Mouse (Mus musculus) forebrain, embryonic 11.5 days (tissue): ENCODE data around the gene Ccl26. TPM values are rescaled to one million over a fixed set of nuclear protein-coding genes. Genes with fewer than 3 reads are reported as not detected.
A peak's percentile ranks its signal among the peaks of the same experiment; 100 is the strongest.

Experiments used
- ATAC-seq: fragments of 200-750 bp; cut with Nextera tagmentation; replicated peaks from 2 replicates; pipeline ENCODE4 v1.8.0; 2017; ENCODE audit warnings: moderate TSS enrichment; ENCODE audit not compliant: low FRiP score
- DNase-seq: peaks from one replicate; pipeline ENCODE4 v3.0.0-alpha.2; 2017; ENCODE audit warnings: low spot score
- H3K27ac ChIP-seq: fragments of 300-500 bp; sonication (generic); 2 replicates; pipeline ENCODE4 v1.5.1; 2014; ENCODE audit warnings: low read depth, low read length
- H3K27me3 ChIP-seq: fragments of 300-500 bp; sonication (generic); 2 replicates; pipeline ENCODE4 v1.6.1; 2014; ENCODE audit warnings: mild to moderate bottlenecking, low read length, mixed read lengths; ENCODE audit not compliant: control insufficient read depth, insufficient read depth
- H3K36me3 ChIP-seq: fragments of 300-500 bp; sonication (generic); 2 replicates; pipeline ENCODE4 v1.6.1; 2014; ENCODE audit warnings: mild to moderate bottlenecking, low read length, moderate library complexity, mixed read lengths; ENCODE audit not compliant: control insufficient read depth, insufficient read depth
- H3K4me1 ChIP-seq: fragments of 300-500 bp; sonication (generic); replicated peaks from 2 replicates; pipeline ENCODE4 v1.6.1; 2014; ENCODE audit warnings: low read length, mixed read lengths; ENCODE audit not compliant: control insufficient read depth, insufficient read depth
- H3K4me2 ChIP-seq: fragments of 300-500 bp; sonication (generic); 2 replicates; pipeline ENCODE4 v1.6.1; 2014; ENCODE audit warnings: low read depth, mild to moderate bottlenecking, low read length, moderate library complexity, mixed read lengths; ENCODE audit not compliant: severe bottlenecking
- H3K4me3 ChIP-seq: fragments of 300-500 bp; sonication (generic); 2 replicates; pipeline ENCODE4 v1.5.1; 2014; ENCODE audit warnings: low read depth, low read length
- H3K9ac ChIP-seq: fragments of 300-500 bp; sonication (generic); 2 replicates; pipeline ENCODE4 v1.6.1; 2014; ENCODE audit warnings: low read length
- H3K9me3 ChIP-seq: fragments of 300-500 bp; sonication (generic); 2 replicates; pipeline ENCODE4 v1.6.1; 2016; ENCODE audit warnings: low read length, mixed read lengths; ENCODE audit not compliant: control insufficient read depth
- WGBS: fragments of 180-500 bp; shearing (Covaris S2); extraction: QIAGEN DNeasy Blood & Tissue Kit; methylation state at CpG from one replicate; pipeline ENCODE4 v1.1.7; 2014; 5-methylcytosine and 5-hydroxymethylcytosine counted together
- polyA plus RNA-seq: library from polyadenylated mRNA; unstranded; fragments of >200 nt; fragmentation: Nextera tagmentation; extraction: Ambion mirVana; gene quantifications from 2 replicates; pipeline ENCODE4 v1.2.1, GENCODE M21; 2014

The Ccl26 gene
- polyA plus RNA-seq, 1 experiment from 2014 or later, result not detected

- H3K4me3 ChIP-seq, result no peak overlapping the region
- H3K27me3 ChIP-seq, result no peaks in the 10 kb centered on the region
- no peak overlapping the region for H3K27ac ChIP-seq
- ATAC-seq, result no peak
- no peaks in the 10 kb centered on the region for H3K36me3 ChIP-seq
- no peaks in the 10 kb centered on the region for H3K9me3 ChIP-seq
- DNase-seq, result no peak
- no peaks in the 10 kb centered on the region for H3K4me1 ChIP-seq
- WGBS, result 23% methylated on average over 3 of the region's 3 CpGs
- H3K4me2 ChIP-seq, result no peak overlapping the region
- H3K9ac ChIP-seq, result no peak overlapping the region
These were observed 12.5 kb downstream of the Ccl26 start for GRCm38 (mm10) chr5:135550910-135551309.

GRCm38 (mm10) chr5:135547990-135548389 lies 15.4 kb downstream of the Ccl26 start:
- Histone ChIP-seq H3K4me2 (no peak overlapping the region), H3K36me3 (no peaks in the 10 kb centered on the region), H3K4me3 (no peak overlapping the region), H3K4me1 (no peaks in the 10 kb centered on the region; the same call in 1 of the 2 replicates), H3K9ac (no peak overlapping the region), H3K9me3 (no peaks in the 10 kb centered on the region), H3K27ac (no peak overlapping the region), H3K27me3 (no peaks in the 10 kb centered on the region)
- ATAC-seq, result no peak
- 90% methylated on average over 2 of the region's 2 CpGs for WGBS
- no peak for DNase-seq

- 1% methylated on average over 46 of the region's 46 CpGs for WGBS
- peak; percentile 97 for DNase-seq
- peak within 1 kb of the TSS; percentile 96 for H3K4me2 ChIP-seq
- H3K27ac ChIP-seq, result peak within 1 kb of the TSS; percentile 41; the same call in 1 of the 2 replicates
- no peaks in the 10 kb centered on the region for H3K27me3 ChIP-seq
- H3K36me3 ChIP-seq, result no peaks in the 10 kb centered on the region
- peak within 1 kb of the TSS; percentile 68 for H3K4me3 ChIP-seq
- H3K4me1 ChIP-seq, result no peaks in the 10 kb centered on the region; the same call in 1 of the 2 replicates
- H3K9me3 ChIP-seq, result no peaks in the 10 kb centered on the region
- H3K9ac ChIP-seq, result peak within 1 kb of the TSS; percentile 65
- peak; percentile 99 for ATAC-seq
These were observed 18.2 kb downstream of the Ccl26 start, which contains the start of gene Hip1 for GRCm38 (mm10) chr5:135544865-135545797. TSS of gene Hip1 (minus strand) at chr5:135545120.

GRCm38 (mm10) chr5:135544032-135544558 lies 19.3 kb downstream of the Ccl26 start:
- peak overlapping the region; percentile 96 for H3K4me2 ChIP-seq
- H3K4me3 ChIP-seq, result peak overlapping the region; percentile 68
- H3K36me3 ChIP-seq, result no peaks in the 10 kb centered on the region
- H3K27ac ChIP-seq, result no peak overlapping the region
- DNase-seq (peak; percentile 61), ATAC-seq (no peak)
- peak overlapping the region; percentile 65 for H3K9ac ChIP-seq
- WGBS, result 9% methylated on average over 15 of the region's 15 CpGs
- no peaks in the 10 kb centered on the region for H3K27me3 ChIP-seq
- H3K4me1 ChIP-seq, result no peaks in the 10 kb centered on the region; the same call in 1 of the 2 replicates
- no peaks in the 10 kb centered on the region for H3K9me3 ChIP-seq

GRCm38 (mm10) chr5:135537794-135538214 lies 25.6 kb downstream of the Ccl26 start:
- H3K36me3 ChIP-seq, result no peaks in the 10 kb centered on the region
- DNase-seq, result no peak
- ATAC-seq, result no peak
- no peak overlapping the region for H3K9ac ChIP-seq
- H3K4me3 ChIP-seq, result no peak overlapping the region
- no peak overlapping the region for H3K27ac ChIP-seq
- no peaks in the 10 kb centered on the region for H3K27me3 ChIP-seq
- H3K4me2 ChIP-seq, result no peak overlapping the region
- 80% methylated on average over 10 of the region's 10 CpGs for WGBS
- H3K9me3 ChIP-seq, result no peaks in the 10 kb centered on the region
- no peaks in the 10 kb centered on the region for H3K4me1 ChIP-seq

- H3K4me1 ChIP-seq, result no peaks in the 10 kb centered on the region
- no peak overlapping the region for H3K9ac ChIP-seq
- no peak overlapping the region for H3K4me3 ChIP-seq
- H3K27ac ChIP-seq, result no peak overlapping the region
- 82% methylated on average over 4 of the region's 4 CpGs for WGBS
- no peak overlapping the region for H3K4me2 ChIP-seq
- DNase-seq (no peak), ATAC-seq (no peak)
- no peaks in the 10 kb centered on the region for H3K9me3 ChIP-seq
- no peaks in the 10 kb centered on the region for H3K27me3 ChIP-seq
- H3K36me3 ChIP-seq, result no peaks in the 10 kb centered on the region
These were observed 26.0 kb downstream of the Ccl26 start for GRCm38 (mm10) chr5:135537326-135537725.

- H3K4me1 ChIP-seq, result no peaks in the 10 kb centered on the region
- H3K9me3 ChIP-seq, result no peaks in the 10 kb centered on the region
- no peak overlapping the region for H3K4me3 ChIP-seq
- H3K27ac ChIP-seq, result no peak overlapping the region
- no peak overlapping the region for H3K9ac ChIP-seq
- no peaks in the 10 kb centered on the region for H3K27me3 ChIP-seq
- no peaks in the 10 kb centered on the region for H3K36me3 ChIP-seq
- ATAC-seq (no peak), DNase-seq (no peak)
- H3K4me2 ChIP-seq, result no peak overlapping the region
These were observed 27.5 kb downstream of the Ccl26 start for GRCm38 (mm10) chr5:135535867-135536266.

GRCm38 (mm10) chr5:135533431-135533830 lies 29.9 kb downstream of the Ccl26 start:
- H3K4me1 ChIP-seq, result no peaks in the 10 kb centered on the region
- H3K9ac ChIP-seq, result no peak overlapping the region
- WGBS, result 86% methylated on average over 10 of the region's 10 CpGs
- DNase-seq (no peak), ATAC-seq (no peak)
- no peaks in the 10 kb centered on the region for H3K36me3 ChIP-seq
- no peaks in the 10 kb centered on the region for H3K9me3 ChIP-seq
- no peaks in the 10 kb centered on the region for H3K27me3 ChIP-seq
- no peak overlapping the region for H3K4me3 ChIP-seq
- no peak overlapping the region for H3K27ac ChIP-seq
- H3K4me2 ChIP-seq, result no peak overlapping the region
